Mouse (Mus musculus): ENCODE data around the gene Krtap10-4. TPM values are rescaled to one million over a fixed set of nuclear protein-coding genes. Genes with fewer than 3 reads are reported as not detected.

The Krtap10-4 gene
- total and polyA plus RNA-seq, 3 experiments = not detected

DNA sequence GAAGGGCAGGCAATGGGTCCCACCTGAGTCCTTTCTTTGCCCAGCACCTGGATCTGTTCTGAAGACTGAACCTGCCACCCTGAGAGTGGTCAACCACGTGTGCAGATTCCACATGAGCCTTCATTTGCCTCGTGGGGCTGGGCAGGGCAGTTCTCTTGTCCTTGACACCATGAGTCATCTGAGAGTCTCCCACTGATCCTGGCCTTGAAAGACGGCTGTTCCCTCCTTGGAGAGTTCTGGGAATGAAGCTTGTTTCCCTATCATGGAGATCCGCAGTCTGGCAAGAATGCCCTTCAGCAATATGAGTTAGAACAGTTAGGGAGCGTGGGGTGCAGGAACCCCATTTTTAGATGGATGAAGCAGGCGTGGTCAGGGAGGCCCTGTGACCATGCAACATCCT is 12.1 kb upstream of the Krtap10-4 start:
- DNase-seq (ENCODE audit: low read depth, low spot score) = no peak
- Histone ChIP-seq H3K27ac (ENCODE audit: control insufficient read depth, low read depth, low read length) (no peak overlapping the region), H3K4me3 (ENCODE audit: control insufficient read depth in 1 of 2, insufficient read depth in 1 of 2, low read depth in 2 of 2, low read length in 2 of 2) (no peak overlapping the region), H3K4me1 (ENCODE audit: control insufficient read depth in 1 of 2, insufficient read depth in 2 of 2, low read length in 2 of 2) (no peaks in the 10 kb centered on the region), H3K9ac (ENCODE audit: control insufficient read depth, low read depth, low read length, poor library complexity, severe bottlenecking) (no peak overlapping the region), H3K9me3 (replicated peaks; ENCODE audit: insufficient read depth, low read length) (no peaks in the 10 kb centered on the region), H3K79me2 (ENCODE audit: control insufficient read depth, insufficient read depth, low read length, poor library complexity) (no peaks in the 10 kb centered on the region), H3K36me3 (ENCODE audit: control insufficient read depth in 1 of 2, insufficient read depth in 2 of 2, low read length in 2 of 2) (no peaks in the 10 kb centered on the region), H3K27me3 (ENCODE audit: control insufficient read depth in 1 of 2, insufficient read depth in 2 of 2, low read length in 2 of 2) (no peaks in the 10 kb centered on the region; a peak in 1 of 4 replicates)
- TF ChIP-seq HCFC1 (IDR thresholded peaks at IDR 0.05; ENCODE audit: low read depth, low read length) (no peak), POLR2AphosphoS5 (IDR thresholded peaks at IDR 0.05; ENCODE audit: borderline replicate concordance, low read depth, low read length) (no peak), RAD21 (IDR thresholded peaks at IDR 0.05; ENCODE audit: low read depth, low read length) (no peak), USF1 (IDR thresholded peaks at IDR 0.05; ENCODE audit: low read depth, low read length) (no peak), ZMIZ1 (IDR thresholded peaks at IDR 0.05; ENCODE audit: low read depth, low read length) (no peak)

DNA sequence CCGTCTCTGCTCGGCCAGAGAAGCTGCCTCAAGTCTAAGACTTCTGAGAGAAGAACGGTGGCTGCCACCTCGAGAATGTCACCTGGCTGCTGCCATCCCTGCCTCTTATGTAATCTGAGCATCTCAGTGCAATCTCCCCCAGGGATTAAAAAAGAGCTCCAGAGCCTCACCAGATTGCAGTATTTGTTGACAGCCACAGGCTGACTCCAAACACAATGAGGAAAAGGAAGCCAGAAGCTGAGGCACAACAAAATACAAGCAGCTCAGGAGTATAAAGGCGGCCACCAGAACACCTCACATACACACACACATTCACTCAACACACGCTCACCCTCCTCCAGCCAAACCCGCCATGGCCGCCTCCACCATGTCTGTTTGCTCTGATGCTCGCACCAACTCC is 8.8 kb upstream of the Krtap10-4 start, which contains the start of gene Krtap10-10:
TSS of gene Krtap10-10 (plus strand) at position 301 of the 400 bp plus-strand sequence.
- peaks cover 0 to 2% of the 10 kb centered on the region in 2 experiments; a peak in 1 of 4 replicates for H3K27me3 ChIP-seq (ENCODE audit: control insufficient read depth in 1 of 2, insufficient read depth in 2 of 2, low read length in 2 of 2)
- no peak within 1 kb of the TSS for H3K4me3 ChIP-seq (ENCODE audit: control insufficient read depth in 1 of 2, insufficient read depth in 1 of 2, low read depth in 2 of 2, low read length in 2 of 2)
- H3K79me2 ChIP-seq (ENCODE audit: control insufficient read depth, insufficient read depth, low read length, poor library complexity) = no peaks in the 10 kb centered on the region
- H3K27ac ChIP-seq (ENCODE audit: control insufficient read depth, low read depth, low read length) = no peak within 1 kb of the TSS
- H3K9ac ChIP-seq (ENCODE audit: control insufficient read depth, low read depth, low read length, poor library complexity, severe bottlenecking) = no peak within 1 kb of the TSS
- H3K9me3 ChIP-seq (replicated peaks; ENCODE audit: insufficient read depth, low read length) = no peaks in the 10 kb centered on the region
- no peaks in the 10 kb centered on the region for H3K36me3 ChIP-seq (ENCODE audit: control insufficient read depth in 1 of 2, insufficient read depth in 2 of 2, low read length in 2 of 2)
- TF ChIP-seq MYB (IDR thresholded peaks at IDR 0.05; ENCODE audit: low read depth, low read length) = no peak
- TF ChIP-seq ZKSCAN1 (IDR thresholded peaks at IDR 0.05; ENCODE audit: low read depth, low read length) = no peak
- TF ChIP-seq POLR2AphosphoS2 (IDR thresholded peaks at IDR 0.05; ENCODE audit: low read length) = no peak
- no peak for TF ChIP-seq CHD1 (IDR thresholded peaks at IDR 0.05; ENCODE audit: low read depth, low read length)
- TF ChIP-seq CTCF (IDR thresholded peaks at IDR 0.05 in 2 of 3, conservative IDR thresholded peaks at IDR 0.05 in 1 of 3; ENCODE audit: control insufficient read depth in 1 of 3, insufficient read depth in 1 of 3, low read depth in 2 of 3, low read length in 3 of 3, poor library complexity in 1 of 3, severe bottlenecking in 1 of 3) = no peak
- TF ChIP-seq RCOR1 (IDR thresholded peaks at IDR 0.05; ENCODE audit: low read depth, low read length) = no peak
- TF ChIP-seq MYC (IDR thresholded peaks at IDR 0.05; ENCODE audit: low read depth, low read length) = no peak
- no peak for TF ChIP-seq POLR2A (IDR thresholded peaks at IDR 0.05; ENCODE audit: control insufficient read depth in 1 of 2, insufficient read depth in 1 of 2, low read depth in 1 of 2, low read length in 2 of 2, poor library complexity in 1 of 2)
- TF ChIP-seq SIN3A (IDR thresholded peaks at IDR 0.05; ENCODE audit: low read length) = no peak
- no peak for TF ChIP-seq CHD2 (IDR thresholded peaks at IDR 0.05; ENCODE audit: low read length)
- TF ChIP-seq ZNF384 (IDR thresholded peaks at IDR 0.05; ENCODE audit: low read depth, low read length) = no peak
- TF ChIP-seq BHLHE40 (IDR thresholded peaks at IDR 0.05; ENCODE audit: borderline replicate concordance, low read depth, low read length) = no peak
- TF ChIP-seq MAX (IDR thresholded peaks at IDR 0.05; ENCODE audit: low read length) = no peak
- no peak for TF ChIP-seq KAT2A (conservative IDR thresholded peaks at IDR 0.05; ENCODE audit: low read depth, low read length)
- no peak for TF ChIP-seq USF1 (IDR thresholded peaks at IDR 0.05; ENCODE audit: low read depth, low read length)
- no peaks in the 10 kb centered on the region for H3K4me1 ChIP-seq (ENCODE audit: control insufficient read depth in 1 of 2, insufficient read depth in 2 of 2, low read length in 2 of 2)
- DNase-seq (ENCODE audit: low read depth, low spot score) = no peak

All from MEL (cell line).